Comparison of ENCODE assay signal across 22 mouse cellular contexts in genomic region chr11:8473616-8474015, GRCm38 (mm10).
DNase-seq lines count a peak whose midpoint lies in the region; ATAC-seq and TF ChIP-seq lines count a peak whose summit lies in the region.
"Had no signal": no experiment of that assay in that cellular context is flagged by ENCODE, and none has a peak within 500 bp of the region (broad histone marks: within the 10 kb centered on the region; RNA-seq: fewer than 3 reads in every experiment).

No protein-coding gene starts in this region.

- DNase-seq in limb, embryonic 10.5 days (ENCODE audit: low spot score), result no peak
- DNase-seq in lung, postnatal 36 days, result no peak
- DNase-seq in lung, postnatal 0 days (ENCODE audit: low spot score), result peak; percentile 76
- no peak for DNase-seq in lung, postnatal 14 days
- DNase-seq: adrenal gland, adult 2 months; adrenal gland, postnatal 10 days; adrenal gland, postnatal 25 days; cerebellum, adult 11 months; cerebellum, adult 18-20 months; cerebellum, adult 8-10 months; cerebellum, adult 9-11 months; cerebellum, postnatal 14 days; cerebellum, postnatal 36 days; embryo, embryonic 11 days had no signal

- 0 out of 2 replicates have a peak overlapping the region, but pooled peaks have one; percentile 6 for H3K27ac ChIP-seq in limb, embryonic 15.5 days
- no peak overlapping the region for H3K27ac ChIP-seq in limb, embryonic 10.5 days
- peak overlapping the region; percentile 69 for H3K27ac ChIP-seq in lung, embryonic 15.5 days
- H3K27ac ChIP-seq in lung, postnatal 0 days (ENCODE audit: low read length), result peak overlapping the region; percentile 60; the same call in 1 of the 2 replicates
- H3K27ac ChIP-seq: embryonic facial prominence, embryonic 13.5 days; embryonic facial prominence, embryonic 15.5 days; forebrain, embryonic 10.5 days; forebrain, embryonic 12.5 days had no signal

- H3K4me3 ChIP-seq in limb, embryonic 15.5 days, result no peak overlapping the region
- H3K4me3 ChIP-seq in limb, embryonic 10.5 days, result no peak overlapping the region
- no peak overlapping the region for H3K4me3 ChIP-seq in lung, embryonic 15.5 days
- H3K4me3 ChIP-seq in lung, postnatal 0 days (ENCODE audit: low read depth, low read length), result no peak overlapping the region
- H3K4me3 ChIP-seq: embryonic facial prominence, embryonic 13.5 days; embryonic facial prominence, embryonic 15.5 days; erythroblast, embryonic 14.5 days; forebrain, embryonic 10.5 days; forebrain, embryonic 12.5 days had no signal

- TF ChIP-seq EP300 in lung, postnatal 0 days (IDR thresholded peaks at IDR 0.05), result no peak; the same call in 1 of the 2 replicates

- no peak for ATAC-seq in limb, embryonic 15.5 days (ENCODE audit: insufficient number of reproducible peaks, low FRiP score, low TSS enrichment, low read depth)
- ATAC-seq in lung, embryonic 15.5 days (ENCODE audit: borderline replicate concordance, extremely low read depth, low FRiP score, low TSS enrichment), result 0 out of 2 replicates have a peak, but pooled peaks have one; percentile 25
- peak; percentile 18; the same call in 1 of the 2 replicates for ATAC-seq in lung, postnatal 0 days
- ATAC-seq: forebrain, embryonic 14.5 days had no signal

- H3K27me3 ChIP-seq in limb, embryonic 15.5 days, result no peaks in the 10 kb centered on the region
- H3K27me3 ChIP-seq in limb, embryonic 10.5 days (ENCODE audit: low read depth, poor library complexity, severe bottlenecking), result no peaks in the 10 kb centered on the region
- H3K27me3 ChIP-seq in lung, embryonic 15.5 days, result no peaks in the 10 kb centered on the region
- H3K27me3 ChIP-seq in lung, postnatal 0 days (replicated peaks; ENCODE audit: insufficient read depth, low read length), result no peaks in the 10 kb centered on the region
- H3K27me3 ChIP-seq: embryonic facial prominence, embryonic 13.5 days; embryonic facial prominence, embryonic 15.5 days; forebrain, embryonic 12.5 days had no signal

- H3K9me3 ChIP-seq in limb, embryonic 15.5 days, result no peaks in the 10 kb centered on the region
- no peaks in the 10 kb centered on the region for H3K9me3 ChIP-seq in limb, embryonic 10.5 days (replicated peaks)
- H3K9me3 ChIP-seq in lung, embryonic 15.5 days, result no peaks in the 10 kb centered on the region
- no peaks in the 10 kb centered on the region for H3K9me3 ChIP-seq in lung, postnatal 0 days (ENCODE audit: low read length)
- H3K9me3 ChIP-seq: embryonic facial prominence, embryonic 13.5 days; embryonic facial prominence, embryonic 15.5 days; forebrain, embryonic 10.5 days; forebrain, embryonic 12.5 days had no signal

- peaks cover 27% of the 10 kb centered on the region for H3K36me3 ChIP-seq in limb, embryonic 15.5 days
- peaks cover 71% of the 10 kb centered on the region for H3K36me3 ChIP-seq in limb, embryonic 10.5 days
- peaks cover 24% of the 10 kb centered on the region for H3K36me3 ChIP-seq in lung, embryonic 15.5 days
- peaks cover 19% of the 10 kb centered on the region for H3K36me3 ChIP-seq in lung, postnatal 0 days (ENCODE audit: insufficient read depth, low read length)
- H3K36me3 ChIP-seq: forebrain, embryonic 12.5 days had no signal

- no peak for TF ChIP-seq CTCF in lung, postnatal 0 days (IDR thresholded peaks at IDR 0.05)

- 76% methylated on average over 5 of the region's 5 CpGs for WGBS in limb, embryonic 15.5 days
- 92% methylated on average over 5 of the region's 5 CpGs for WGBS in limb, embryonic 10.5 days
- whole genome bisulfite sequencing in lung, embryonic 15.5 days, result 43% methylated on average over 5 of the region's 5 CpGs
- WGBS in lung, postnatal 0 days, result 41% methylated on average over 5 of the region's 5 CpGs

- H3K4me2 ChIP-seq in limb, embryonic 15.5 days, result no peak overlapping the region
- H3K4me2 ChIP-seq in lung, embryonic 15.5 days, result no peak overlapping the region
- no peak overlapping the region for H3K4me2 ChIP-seq in lung, postnatal 0 days (replicated peaks; ENCODE audit: low read depth, low read length)
- H3K4me2 ChIP-seq: embryonic facial prominence, embryonic 13.5 days; embryonic facial prominence, embryonic 15.5 days; forebrain, embryonic 12.5 days had no signal

- peaks cover 26% of the 10 kb centered on the region for H3K4me1 ChIP-seq in limb, embryonic 15.5 days
- H3K4me1 ChIP-seq in limb, embryonic 10.5 days, result peaks cover 19% of the 10 kb centered on the region
- peaks cover 51% of the 10 kb centered on the region for H3K4me1 ChIP-seq in lung, embryonic 15.5 days
- peaks cover 17% of the 10 kb centered on the region for H3K4me1 ChIP-seq in lung, postnatal 0 days (ENCODE audit: insufficient read depth, low read depth, low read length)

- no peak overlapping the region for H3K9ac ChIP-seq in limb, embryonic 15.5 days
- H3K9ac ChIP-seq in lung, embryonic 15.5 days, result no peak overlapping the region
- H3K9ac ChIP-seq in lung, postnatal 0 days (replicated peaks; ENCODE audit: low read depth), result no peak overlapping the region
- H3K9ac ChIP-seq: embryonic facial prominence, embryonic 13.5 days; embryonic facial prominence, embryonic 15.5 days; forebrain, embryonic 12.5 days had no signal
